Mouse (Mus musculus) layer of hippocampus, postnatal 10 days (tissue): ENCODE measurements around the gene Foxe1. TPM values are rescaled to one million over a fixed set of nuclear protein-coding genes. Genes with fewer than 3 reads are reported as not detected.
A peak's percentile ranks its signal among the peaks of the same experiment; 100 is the strongest.

Source experiments
- DNase-seq, 2 experiments: peaks; one replicate each; pipeline ENCODE4 v3.0.0; 2021; ENCODE audit warnings: low spot score in 2 of 2
- total RNA-seq, 2 experiments: library from RNA; stranded (reverse); gene quantifications; 2 replicates each; pipeline ENCODE4 v1.2.3; 2021

Foxe1 gene
- total RNA-seq, 2 experiments from 2014 or later, result not detected

DNA sequence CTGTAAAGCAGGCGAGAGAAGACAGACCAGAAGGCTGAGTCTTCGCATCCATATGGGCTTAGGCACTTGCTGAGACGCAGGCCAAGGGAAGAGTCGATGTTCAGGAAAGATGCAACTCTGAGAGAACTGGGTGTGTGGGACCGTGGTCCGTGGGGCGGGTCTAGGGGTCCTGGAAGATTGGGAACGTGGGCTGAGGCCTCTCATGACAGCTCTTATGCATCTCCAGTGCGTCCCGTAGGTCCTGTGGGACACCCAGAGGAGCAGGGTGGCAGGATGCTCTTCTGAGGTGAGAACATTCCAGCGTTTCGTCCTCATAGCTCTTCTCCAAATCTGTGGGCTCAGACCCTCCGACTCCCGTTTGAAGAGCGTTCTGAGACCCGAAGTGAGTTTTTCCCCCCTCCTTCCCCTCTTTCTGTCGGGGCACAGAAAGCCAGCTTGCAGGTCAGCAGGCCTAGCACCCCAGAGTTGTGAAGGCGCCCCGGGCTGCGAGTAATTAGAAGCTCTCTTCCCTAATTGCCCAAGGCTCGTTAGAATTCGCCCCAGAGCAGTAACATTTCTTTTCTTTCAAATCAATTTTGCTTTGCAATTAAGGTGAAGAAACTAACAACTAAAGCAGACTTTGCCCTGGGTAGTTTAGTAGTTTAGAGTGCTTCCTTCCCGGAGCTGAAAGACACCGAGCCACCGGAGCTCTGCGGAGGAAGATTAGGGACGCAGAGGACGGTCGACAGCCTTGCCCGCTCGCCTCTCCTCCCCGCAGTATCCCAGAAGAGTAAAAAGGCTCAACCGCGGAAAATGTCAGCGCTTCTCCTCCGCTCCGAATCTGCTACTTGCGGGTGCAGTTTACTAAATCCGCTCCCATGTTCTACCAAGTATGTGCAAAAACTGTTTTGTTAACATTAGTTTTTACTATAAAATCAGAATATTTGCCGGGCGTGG, 4.4 kb downstream of the Foxe1 start:
- DNase-seq, result no peak

DNA sequence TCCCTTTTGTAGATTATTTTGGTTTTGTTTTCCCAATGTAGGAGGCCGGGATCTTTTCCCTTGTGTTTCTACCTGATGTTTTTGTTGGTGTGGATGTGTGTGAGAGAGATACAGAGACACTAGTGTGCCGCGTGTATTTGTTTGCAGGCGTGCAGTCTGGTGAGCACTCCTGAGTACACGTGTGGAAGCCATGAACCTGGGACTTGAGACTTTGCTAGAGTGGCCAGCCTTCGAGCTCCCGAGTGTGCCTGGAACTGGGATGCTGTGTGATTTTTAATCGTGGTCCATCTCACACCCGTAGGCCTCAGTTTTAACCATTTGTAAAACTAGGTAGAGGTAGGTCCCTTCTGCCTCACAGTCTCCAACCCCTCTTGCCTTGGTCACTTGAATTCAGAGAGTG, 5.5 kb downstream of the Foxe1 start:
- no peak for DNase-seq

DNA sequence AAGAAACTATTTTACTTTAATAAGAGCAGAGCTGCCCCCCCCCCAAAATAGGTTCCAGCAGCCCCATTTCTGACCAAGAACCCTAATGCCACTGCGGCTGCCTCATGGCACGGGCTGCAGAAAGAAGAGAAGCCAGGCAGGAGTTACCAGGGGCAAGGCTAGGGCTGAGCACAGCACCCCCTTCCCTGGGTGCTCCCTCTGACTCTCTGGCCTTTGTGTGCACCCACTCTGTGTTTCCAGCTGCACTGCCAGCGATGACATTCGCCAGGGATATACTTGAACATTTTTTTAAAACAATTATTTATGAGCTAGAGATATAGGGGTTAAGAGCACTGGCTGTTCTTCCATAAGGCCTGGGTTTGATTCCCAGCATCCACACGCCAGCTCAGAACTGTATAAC, 6.1 kb downstream of the Foxe1 start:
- DNase-seq, result no peak

DNA sequence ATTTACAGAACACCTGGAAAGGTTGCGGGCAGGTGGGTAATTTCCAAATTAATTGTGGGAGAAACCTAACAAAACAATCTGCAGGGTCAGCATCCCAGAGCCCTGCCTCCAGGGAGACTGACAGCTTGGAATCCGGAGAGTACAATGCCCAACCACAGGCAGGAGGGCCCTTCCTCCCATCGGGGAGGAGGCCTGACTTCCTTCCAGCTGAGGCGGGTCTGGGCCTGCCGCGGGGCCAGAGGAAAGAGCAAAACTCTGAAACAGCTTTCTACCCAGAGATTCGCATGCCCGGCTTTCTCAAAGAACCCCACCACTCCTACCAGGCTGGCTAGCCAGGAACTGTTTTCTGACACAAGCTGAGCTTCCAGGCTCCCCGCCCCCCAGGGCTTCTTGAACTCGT, 9.6 kb downstream of the Foxe1 start:
- no peak for DNase-seq

DNA sequence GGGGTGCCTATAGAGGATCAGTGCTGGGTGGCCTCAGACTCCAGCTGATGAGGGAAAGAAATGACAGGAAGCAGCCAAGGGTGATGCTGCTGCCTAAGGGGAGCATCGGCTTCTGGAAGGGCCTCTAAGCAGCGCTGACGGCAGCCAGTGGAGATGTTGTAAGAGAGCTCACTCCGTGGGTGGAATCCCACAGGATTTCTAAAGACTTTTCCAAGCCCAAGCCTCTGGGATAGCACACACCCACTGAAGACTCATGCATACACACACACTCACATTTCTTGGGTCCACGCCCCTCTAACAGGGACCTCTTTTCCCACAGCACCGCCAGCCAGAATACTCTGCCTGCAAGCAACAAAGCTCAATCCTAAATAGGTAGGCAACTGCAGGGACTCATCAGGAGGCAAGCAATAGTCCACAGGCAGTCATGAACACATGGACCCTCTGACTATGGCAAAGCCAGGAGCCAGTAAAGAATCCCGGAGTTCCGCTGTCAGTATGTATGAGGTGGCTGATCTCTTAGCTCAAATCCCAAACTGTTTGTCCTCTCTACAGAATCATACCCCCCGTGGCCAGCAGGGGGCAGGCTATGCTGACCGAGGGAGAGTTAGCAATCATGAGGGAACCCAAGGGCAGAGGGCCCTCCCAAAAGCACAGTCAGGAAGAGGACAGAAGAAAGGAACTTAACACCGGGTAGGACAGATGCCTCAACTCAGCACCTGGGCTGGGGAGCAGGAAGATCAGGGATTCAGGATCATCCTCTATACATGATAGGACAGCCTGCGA, 13.1 kb downstream of the Foxe1 start:
- peak; percentile 67 to 68 for DNase-seq

DNA sequence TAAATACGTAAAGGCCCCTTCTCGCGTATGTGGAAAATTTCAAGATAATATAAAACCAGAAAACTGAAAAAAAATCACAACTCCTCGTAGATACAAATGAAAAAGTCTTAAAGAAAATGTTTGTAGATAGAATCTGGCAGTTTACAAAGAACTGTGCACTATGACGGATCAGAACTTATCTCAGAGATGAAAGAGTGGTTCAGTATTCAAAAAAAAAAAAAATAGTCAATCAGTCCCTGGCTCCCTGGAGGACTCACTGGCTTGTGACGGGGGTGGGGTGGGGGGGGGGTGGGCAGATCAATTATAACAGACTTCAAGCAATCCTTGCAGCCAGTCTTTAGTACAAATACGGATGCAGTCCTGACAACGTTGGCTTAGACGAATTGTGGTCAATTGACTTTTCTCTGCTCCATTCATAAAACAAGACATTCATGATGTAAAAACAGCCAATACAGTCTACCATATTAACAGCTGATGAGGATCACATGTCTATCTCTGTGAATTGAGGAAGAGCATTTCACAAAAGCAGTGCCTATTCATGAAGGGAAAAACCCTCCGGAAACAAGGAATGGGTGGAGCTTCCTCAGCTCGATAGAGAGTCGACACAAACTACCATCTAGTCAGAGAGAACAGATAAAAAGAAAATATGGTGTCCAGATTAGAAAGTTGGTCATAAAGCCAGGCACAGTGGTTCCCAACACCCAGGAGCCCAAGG, 16.3 kb downstream of the Foxe1 start:
- DNase-seq, result no peak

DNA sequence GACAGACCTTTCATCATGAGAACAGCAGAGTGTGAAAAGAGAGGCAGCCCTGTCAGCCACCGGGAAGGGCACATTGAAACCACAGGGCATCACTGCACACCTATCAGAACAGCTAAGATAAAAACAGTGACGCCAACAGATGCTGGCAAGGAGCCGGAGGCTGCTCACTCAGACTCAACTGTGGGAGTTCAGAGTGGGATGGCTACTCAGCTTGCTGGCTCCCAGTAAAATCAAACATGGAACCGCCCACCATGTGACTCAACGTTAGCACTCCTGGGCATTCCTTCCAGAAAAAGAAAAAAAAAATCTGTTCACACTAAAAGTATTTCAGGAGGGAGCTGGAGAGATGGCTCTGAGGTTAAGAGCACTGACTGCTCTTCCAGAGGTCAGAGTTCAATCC, 17.8 kb downstream of the Foxe1 start:
- no peak for DNase-seq

DNA sequence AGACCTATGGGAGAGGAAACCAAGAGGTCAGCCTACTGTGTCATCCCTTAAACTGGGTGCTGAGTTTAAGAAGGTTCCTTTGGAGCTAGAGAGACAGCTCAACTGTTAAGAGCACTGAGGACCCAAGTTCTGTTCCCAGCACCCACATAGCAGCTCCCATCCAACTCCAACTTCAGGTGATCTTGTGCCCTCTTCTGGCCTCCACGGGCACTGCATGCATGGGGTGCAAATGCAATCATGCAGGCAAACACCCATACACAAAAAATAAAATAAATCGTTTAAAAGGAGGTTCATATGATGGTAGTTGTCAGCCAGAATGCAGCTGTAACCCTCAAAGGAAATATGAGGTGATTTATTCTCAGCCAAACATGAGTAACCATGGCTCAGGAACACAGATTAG, 21.0 kb downstream of the Foxe1 start:
- DNase-seq, result no peak

DNA sequence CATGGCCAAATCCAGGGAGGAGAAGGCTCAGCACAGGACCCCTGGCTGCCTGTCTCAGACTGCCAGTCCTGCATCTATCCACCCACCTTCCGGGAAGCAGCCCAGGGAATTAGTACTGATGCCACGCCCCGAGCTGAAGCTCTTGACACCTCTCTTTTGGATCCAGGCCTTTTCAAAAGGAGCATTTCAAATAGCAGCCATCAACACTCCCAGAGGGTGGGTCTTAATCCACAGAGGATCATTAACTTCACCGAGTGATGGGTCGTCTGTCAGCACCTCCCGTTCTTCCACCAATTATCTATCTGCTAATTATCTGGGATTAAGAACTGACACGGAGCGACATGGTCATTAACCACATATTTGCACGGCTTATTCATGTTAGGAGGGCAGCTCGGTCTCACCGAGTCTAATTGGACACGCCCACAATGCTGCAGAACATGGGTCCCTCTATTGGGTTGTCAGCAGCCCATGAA, 24.1 kb downstream of the Foxe1 start:
- no peak for DNase-seq

DNA sequence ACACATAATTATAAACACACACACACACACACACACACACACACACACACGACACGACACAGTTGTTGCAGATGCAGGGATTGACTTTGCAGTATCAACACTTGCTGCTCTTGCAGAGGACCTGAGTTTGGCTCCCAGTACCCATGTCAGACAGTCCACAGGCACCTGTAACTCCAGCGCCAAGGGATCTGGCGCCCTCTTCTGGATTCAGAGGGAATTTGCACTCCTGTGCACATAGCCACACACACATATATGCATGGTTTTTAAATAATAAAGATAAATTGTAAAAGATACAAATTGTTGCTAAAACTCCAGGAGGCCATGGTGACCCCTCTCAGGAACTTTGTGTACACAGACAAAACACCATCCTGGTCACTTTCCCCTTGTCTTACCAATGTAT, 25.7 kb downstream of the Foxe1 start:
- DNase-seq, result no peak

DNA sequence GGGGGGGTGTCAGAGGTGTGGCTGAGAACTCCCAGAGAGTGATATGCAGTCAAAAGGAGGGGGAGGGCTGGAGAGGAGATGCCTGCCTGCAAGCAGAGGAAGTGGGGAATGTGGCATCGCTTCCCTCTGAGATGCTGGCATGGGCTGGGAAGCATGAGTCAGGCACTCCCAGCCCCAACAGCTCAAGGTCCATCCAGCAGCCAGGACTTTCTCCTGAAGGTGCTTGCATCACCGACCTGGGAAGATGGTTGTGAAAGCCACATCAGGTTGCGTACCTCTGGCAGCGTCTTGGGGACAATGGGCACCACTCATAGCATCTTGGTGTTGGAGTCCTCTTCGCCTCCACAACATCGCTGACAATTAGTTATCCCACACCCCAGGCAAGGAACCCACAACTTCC, 27.0 kb downstream of the Foxe1 start:
- no peak for DNase-seq

DNA sequence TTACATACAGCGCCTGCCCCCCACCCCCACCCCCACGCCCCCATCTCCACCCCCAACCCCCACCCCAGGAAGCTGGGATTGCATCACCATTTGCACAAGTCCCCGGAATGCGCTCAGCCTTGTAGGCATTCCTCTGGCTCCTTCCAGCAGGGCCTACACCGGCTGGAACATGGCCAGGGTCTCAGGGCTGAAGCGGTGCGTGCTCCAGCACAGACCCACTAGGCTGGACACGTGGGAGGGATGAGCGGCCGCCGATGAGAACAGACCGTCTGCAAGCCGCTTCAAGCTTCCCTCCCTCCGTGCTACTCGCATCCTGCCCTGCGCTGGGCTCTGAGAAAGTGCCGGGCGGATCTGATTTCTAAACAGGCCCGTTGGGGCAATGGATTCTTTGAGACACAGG, 27.6 kb downstream of the Foxe1 start:
- peak; percentile 35 to 52 for DNase-seq

DNA sequence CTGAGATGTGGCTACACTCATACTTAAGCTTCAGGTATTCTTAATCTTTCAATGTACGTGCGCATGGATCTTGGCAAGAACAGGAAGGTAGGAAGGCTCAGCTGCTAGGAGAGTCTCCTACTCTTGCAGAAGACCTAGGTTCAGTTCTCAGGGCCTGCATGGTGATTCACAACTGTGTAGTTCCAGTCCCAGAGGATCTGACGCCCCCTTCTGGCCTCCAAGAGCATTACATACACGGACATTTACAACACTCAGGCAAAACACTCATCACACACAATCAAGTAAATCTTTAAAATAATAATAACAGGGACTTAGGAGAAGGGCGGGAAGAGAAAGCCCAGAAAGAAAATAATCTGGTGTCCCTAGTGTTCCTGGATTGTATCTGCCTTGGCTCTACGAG, 31.0 kb downstream of the Foxe1 start:
- DNase-seq, result peak; percentile 30 to 32

DNA sequence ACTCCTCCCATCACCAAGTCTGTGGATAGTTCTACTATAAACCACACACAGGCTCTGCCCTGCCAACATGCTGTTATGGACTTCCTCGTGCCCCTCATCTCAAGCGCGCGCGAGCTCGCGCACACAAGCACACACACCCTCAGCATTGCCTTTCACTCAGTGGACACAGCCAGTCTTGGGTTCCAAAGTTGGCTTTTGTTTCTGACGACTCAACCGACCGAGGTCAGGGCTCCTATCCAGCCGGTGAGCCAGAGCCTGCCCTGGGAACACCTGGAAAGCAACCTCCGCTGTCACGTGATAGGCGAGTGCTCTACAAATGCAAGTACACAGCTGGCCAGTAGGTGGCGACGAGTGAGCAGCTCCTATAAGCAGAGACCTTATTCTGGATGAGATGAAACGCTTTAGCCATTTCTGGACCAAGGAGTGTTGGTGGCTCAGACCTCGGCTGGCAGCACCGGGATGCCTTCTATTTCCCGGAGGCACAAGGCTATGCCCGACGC, 31.5 kb downstream of the Foxe1 start:
- peak; percentile 83 to 86 for DNase-seq

DNA sequence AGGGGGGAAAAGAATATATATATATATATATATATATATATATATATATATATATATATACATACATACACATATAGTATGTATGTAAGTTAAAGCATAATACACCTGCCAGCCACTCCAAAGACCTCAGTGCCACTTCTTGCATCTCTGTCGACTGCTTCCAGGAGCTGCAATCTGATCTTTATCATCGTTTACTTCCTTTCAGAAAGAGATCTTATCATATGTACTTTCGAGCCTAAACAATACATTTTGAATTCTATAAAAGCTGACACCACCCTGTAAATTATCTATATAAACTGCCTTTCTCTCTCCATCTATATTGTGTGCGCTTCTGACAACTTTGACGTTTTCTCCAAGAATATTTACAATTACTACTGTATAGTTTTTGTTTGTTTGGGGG, 45.1 kb downstream of the Foxe1 start:
- no peak for DNase-seq

DNA sequence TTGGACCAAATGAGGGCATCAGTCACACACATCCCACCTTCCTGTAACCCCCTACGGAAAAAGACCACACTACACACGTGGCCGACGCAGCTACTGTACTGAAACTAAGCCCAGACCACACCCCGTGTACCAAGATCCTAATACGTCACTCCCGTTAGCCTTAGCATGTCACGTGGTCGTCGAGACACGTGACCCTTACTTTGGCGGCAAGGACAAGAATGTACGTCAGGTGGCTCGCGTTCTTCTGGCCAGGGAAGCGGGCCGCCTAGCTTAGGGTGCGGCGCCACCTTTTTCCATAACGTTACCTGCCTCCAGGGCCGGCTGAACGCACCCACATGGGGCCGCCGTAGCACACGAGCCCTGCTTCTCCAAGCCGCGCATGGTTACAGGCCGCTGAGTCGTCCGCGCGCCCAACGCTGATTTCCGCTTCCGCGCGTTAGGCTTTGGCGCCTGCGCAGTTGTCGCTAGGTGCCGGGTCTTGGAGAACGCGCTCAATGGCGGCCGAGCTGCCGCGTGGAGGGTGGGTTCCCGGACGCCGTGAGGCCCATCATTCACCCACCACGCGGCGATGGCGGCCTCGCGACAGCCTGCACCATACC, 45.7 kb downstream of the Foxe1 start, which contains the start of gene Trmo:
Trmo (minus strand) TSS at position 425 of the 599 bp plus-strand sequence.
- peak; percentile 95 for DNase-seq

DNA sequence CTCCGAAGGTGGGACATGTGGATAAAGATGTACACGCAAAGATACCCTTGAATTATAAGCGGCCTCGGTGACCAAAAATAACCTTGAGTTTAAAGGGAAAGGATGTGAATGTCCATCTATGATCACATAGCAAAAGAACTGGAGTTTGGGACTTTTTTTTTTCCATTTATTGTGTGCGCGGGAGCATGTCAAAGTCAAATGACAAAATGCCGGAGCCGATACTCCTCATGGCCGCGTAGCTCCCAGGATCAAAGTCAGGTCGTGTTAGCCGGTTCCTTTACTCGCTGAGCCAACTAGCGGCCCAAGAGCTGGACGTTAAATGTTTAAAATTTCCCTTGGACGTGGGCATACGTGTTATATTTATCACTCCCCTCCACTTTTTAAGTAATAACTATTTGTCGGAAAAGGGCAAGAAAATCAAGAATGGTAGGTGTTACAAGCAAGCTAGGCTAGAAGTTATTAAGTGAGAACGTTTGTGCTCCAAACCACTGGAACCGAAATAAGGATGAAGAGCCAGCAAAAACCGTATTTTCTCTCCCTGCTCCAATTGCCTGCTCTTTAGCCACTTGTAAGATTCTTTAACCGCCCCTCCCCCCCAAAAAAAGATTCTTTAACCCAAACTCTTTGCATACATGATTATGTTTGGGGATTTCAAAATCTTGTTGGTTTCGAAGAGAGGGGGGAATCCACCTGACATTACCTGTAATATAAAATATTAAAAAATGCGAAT, 46.4 kb downstream of the Foxe1 start:
- DNase-seq, result no peak

DNA sequence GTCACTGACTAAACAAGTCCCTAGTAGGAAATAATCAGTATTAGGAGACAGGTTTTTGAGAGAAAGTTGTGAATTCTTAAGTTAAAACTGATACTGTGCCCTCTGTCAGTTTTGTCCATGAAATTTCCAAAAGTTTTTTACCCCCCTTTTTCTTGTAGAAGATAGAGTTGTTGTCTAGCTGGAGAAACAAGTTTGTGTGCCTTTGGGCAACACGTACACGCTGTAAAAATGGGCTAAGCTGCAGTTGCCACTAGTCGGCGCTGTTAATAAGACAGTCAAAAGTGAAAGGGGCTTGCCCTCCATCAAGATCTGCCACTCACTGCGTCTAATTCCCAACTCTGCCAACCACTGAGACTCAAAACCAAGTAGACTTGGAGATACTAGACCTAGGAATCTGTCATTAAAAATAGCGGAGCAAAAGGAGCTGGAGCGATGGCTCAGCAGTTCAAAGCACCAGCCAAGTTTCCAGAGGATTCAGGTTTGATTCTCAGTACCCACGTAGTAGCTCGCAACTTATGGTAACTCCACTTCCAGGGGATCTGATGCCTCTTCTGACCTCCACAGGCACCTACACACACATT, 47.1 kb downstream of the Foxe1 start:
- DNase-seq, result peak; percentile 84 to 85

DNA sequence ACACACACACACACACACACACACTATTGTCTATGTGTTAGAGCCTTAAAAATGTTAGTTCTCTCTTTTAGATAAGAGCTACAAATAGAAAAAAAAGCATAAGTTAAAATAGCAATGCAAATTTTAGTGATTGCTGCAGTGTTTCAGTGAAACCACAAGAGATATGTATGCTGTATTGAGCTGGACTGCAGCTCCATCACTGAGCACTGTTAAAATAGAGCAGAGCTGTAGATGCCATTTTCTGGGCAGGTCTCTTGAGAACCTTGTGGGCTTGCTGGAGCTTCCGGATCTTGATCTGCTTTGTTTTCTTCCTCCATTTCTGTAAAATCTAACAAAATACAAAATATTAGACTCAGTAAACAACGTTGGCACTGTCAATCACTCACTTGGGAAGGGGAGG, 51.0 kb downstream of the Foxe1 start:
- no peak for DNase-seq

DNA sequence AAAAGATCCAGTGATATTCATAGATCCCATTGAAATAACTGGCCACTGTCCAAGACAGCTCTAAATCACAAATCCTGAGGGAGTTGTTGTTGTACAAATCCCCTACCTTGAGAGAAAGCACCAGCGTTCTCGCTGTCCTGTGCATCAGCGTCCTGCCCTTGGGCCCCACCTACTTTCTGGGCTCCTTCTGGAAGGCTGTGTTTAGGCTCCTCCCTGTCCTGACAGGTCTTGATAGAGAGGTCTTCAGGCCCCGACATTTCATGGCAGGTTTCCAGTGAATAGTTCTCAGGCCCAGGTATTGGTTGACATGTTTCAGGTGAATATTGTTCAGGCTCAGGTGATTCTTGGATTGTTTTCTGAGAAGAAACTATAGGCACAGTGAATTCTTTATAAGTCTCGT, 52.3 kb downstream of the Foxe1 start:
- DNase-seq, result no peak
